Mouse (Mus musculus) hindbrain, embryonic 12.5 days (tissue): ENCODE data around the gene Dnaaf3. TPM values are rescaled to one million over a fixed set of nuclear protein-coding genes. Genes with fewer than 3 reads are reported as not detected.
A peak's percentile ranks its signal among the peaks of the same experiment; 100 is the strongest.

Experiments used
- ATAC-seq: fragments of 200-750 bp; cut with Nextera tagmentation; 2 replicates; pipeline ENCODE4 v1.8.0; 2017; ENCODE audit warnings: moderate TSS enrichment; ENCODE audit not compliant: low FRiP score
- H3K27ac ChIP-seq: fragments of 300-500 bp; sonication (generic); 2 replicates; pipeline ENCODE4 v1.5.1; 2016; ENCODE audit warnings: mild to moderate bottlenecking
- H3K27me3 ChIP-seq: fragments of 300-500 bp; sonication (generic); 2 replicates; pipeline ENCODE4 v1.6.1; 2016; ENCODE audit warnings: mild to moderate bottlenecking
- H3K36me3 ChIP-seq: fragments of 300-500 bp; sonication (generic); 2 replicates; pipeline ENCODE4 v1.6.1; 2016; ENCODE audit warnings: mild to moderate bottlenecking
- H3K4me1 ChIP-seq: fragments of 300-500 bp; sonication (generic); 2 replicates; pipeline ENCODE4 v1.6.1; 2016
- H3K4me2 ChIP-seq: fragments of 300-500 bp; sonication (generic); replicated peaks from 2 replicates; pipeline ENCODE4 v1.6.1; 2016; ENCODE audit warnings: mild to moderate bottlenecking
- H3K4me3 ChIP-seq: fragments of 300-500 bp; sonication (generic); 2 replicates; pipeline ENCODE4 v1.5.1; 2016; ENCODE audit warnings: mild to moderate bottlenecking
- H3K9ac ChIP-seq: fragments of 300-500 bp; sonication (generic); 2 replicates; pipeline ENCODE4 v1.6.1; 2016; ENCODE audit warnings: mild to moderate bottlenecking, moderate library complexity
- H3K9me3 ChIP-seq: fragments of 300-500 bp; sonication (generic); replicated peaks from 2 replicates; pipeline ENCODE4 v1.6.1; 2016; ENCODE audit warnings: mild to moderate bottlenecking
- WGBS: fragments of 180-500 bp; shearing (Covaris S2); methylation state at CpG from one replicate; pipeline ENCODE4 v1.1.7; 2016; 5-methylcytosine and 5-hydroxymethylcytosine counted together
- polyA plus RNA-seq: library from polyadenylated mRNA; unstranded; fragments of >200 nt; fragmentation: Nextera tagmentation; extraction: Ambion mirVana; gene quantifications from 2 replicates; pipeline ENCODE4 v1.2.1, GENCODE M21; 2016

The Dnaaf3 gene
- polyA plus RNA-seq, 1 experiment from 2014 or later: 3.6 TPM

- Histone ChIP-seq H3K9ac (no peak within 1 kb of the TSS), H3K4me3 (no peak within 1 kb of the TSS), H3K27ac (no peak within 1 kb of the TSS), H3K4me1 (peaks cover 27% of the 10 kb centered on the region), H3K36me3 (no peaks in the 10 kb centered on the region), H3K27me3 (peaks cover 18% of the 10 kb centered on the region), H3K9me3 (no peaks in the 10 kb centered on the region), H3K4me2 (no peak within 1 kb of the TSS; the same call in 1 of the 2 replicates)
- 0 out of 2 replicates have a peak, but pooled peaks have one; percentile 35 for ATAC-seq
- WGBS: 15% methylated on average over 4 of the region's 4 CpGs
Observed at GRCm38 (mm10) chr7:4516332-4517050, 15.8 kb downstream of the Dnaaf3 start, which contains the start of gene Tnnt1. Gene Tnnt1, minus strand, starts transcription at chr7:4516382.

- H3K4me1 ChIP-seq: peaks cover 20% of the 10 kb centered on the region
- peaks cover 12% of the 10 kb centered on the region for H3K27me3 ChIP-seq
- no peak overlapping the region for H3K27ac ChIP-seq
- H3K9ac ChIP-seq: no peak overlapping the region
- 59% methylated on average over 6 of the region's 6 CpGs for WGBS
- H3K9me3 ChIP-seq: no peaks in the 10 kb centered on the region
- H3K4me3 ChIP-seq: no peak overlapping the region
- ATAC-seq: peak; percentile 41
- no peak overlapping the region; the same call in 1 of the 2 replicates for H3K4me2 ChIP-seq
- H3K36me3 ChIP-seq: no peaks in the 10 kb centered on the region
Observed at GRCm38 (mm10) chr7:4515853-4516252, 16.4 kb downstream of the Dnaaf3 start.

- Histone ChIP-seq H3K9ac (peak overlapping the region; percentile 27), H3K4me2 (no peak overlapping the region), H3K36me3 (no peaks in the 10 kb centered on the region), H3K9me3 (no peaks in the 10 kb centered on the region), H3K4me1 (peaks cover 22% of the 10 kb centered on the region), H3K27me3 (peaks cover under 1% of the 10 kb centered on the region; the same call in 1 of the 2 replicates), H3K4me3 (no peak overlapping the region; the same call in 1 of the 2 replicates), H3K27ac (no peak overlapping the region)
- 62% methylated on average over 6 of the region's 6 CpGs for WGBS
- no peak for ATAC-seq
Observed at GRCm38 (mm10) chr7:4513829-4514712, 18.2 kb downstream of the Dnaaf3 start.

- no peak overlapping the region for H3K4me2 ChIP-seq
- WGBS: 32% methylated on average over 13 of the region's 13 CpGs
- peaks cover 22% of the 10 kb centered on the region for H3K4me1 ChIP-seq
- no peak overlapping the region for H3K4me3 ChIP-seq
- peaks cover 9% of the 10 kb centered on the region for H3K27me3 ChIP-seq
- H3K9ac ChIP-seq: no peak overlapping the region
- ATAC-seq: no peak
- no peaks in the 10 kb centered on the region for H3K36me3 ChIP-seq
- H3K27ac ChIP-seq: no peak overlapping the region
- no peaks in the 10 kb centered on the region for H3K9me3 ChIP-seq
Observed at GRCm38 (mm10) chr7:4513236-4513635, 19.0 kb downstream of the Dnaaf3 start.

GRCm38 (mm10) chr7:4511489-4512224, 20.6 kb downstream of the Dnaaf3 start:
- no peaks in the 10 kb centered on the region for H3K9me3 ChIP-seq
- peaks cover 20% of the 10 kb centered on the region for H3K4me1 ChIP-seq
- 75% methylated on average over 8 of the region's 8 CpGs for WGBS
- H3K27me3 ChIP-seq: peaks cover 9% of the 10 kb centered on the region
- no peaks in the 10 kb centered on the region for H3K36me3 ChIP-seq
- H3K4me3 ChIP-seq: no peak overlapping the region
- no peak overlapping the region for H3K9ac ChIP-seq
- no peak overlapping the region for H3K27ac ChIP-seq
- H3K4me2 ChIP-seq: no peak overlapping the region
- ATAC-seq: no peak

GRCm38 (mm10) chr7:4509863-4510608, 22.2 kb downstream of the Dnaaf3 start:
- peak; percentile 85 for ATAC-seq
- H3K9ac ChIP-seq: 0 out of 2 replicates have a peak overlapping the region, but pooled peaks have one; percentile 4
- H3K9me3 ChIP-seq: no peaks in the 10 kb centered on the region
- no peak overlapping the region; the same call in 1 of the 2 replicates for H3K4me2 ChIP-seq
- 11% methylated on average over 24 of the region's 24 CpGs for WGBS
- H3K27me3 ChIP-seq: peaks cover 9% of the 10 kb centered on the region
- H3K4me1 ChIP-seq: peaks cover 10% of the 10 kb centered on the region; the same call in 1 of the 2 replicates
- H3K4me3 ChIP-seq: no peak overlapping the region
- H3K27ac ChIP-seq: peak overlapping the region; percentile 40; the same call in 1 of the 2 replicates
- H3K36me3 ChIP-seq: no peaks in the 10 kb centered on the region

- 88% methylated on average over 8 of the region's 8 CpGs for WGBS
- H3K9ac ChIP-seq: no peak overlapping the region
- ATAC-seq: no peak
- H3K4me2 ChIP-seq: no peak overlapping the region
- H3K27ac ChIP-seq: no peak overlapping the region
- H3K4me3 ChIP-seq: no peak overlapping the region
- H3K27me3 ChIP-seq: peaks cover 9% of the 10 kb centered on the region
- no peaks in the 10 kb centered on the region for H3K36me3 ChIP-seq
- H3K4me1 ChIP-seq: peaks cover 4% of the 10 kb centered on the region; the same call in 1 of the 2 replicates
- H3K9me3 ChIP-seq: no peaks in the 10 kb centered on the region
Observed at GRCm38 (mm10) chr7:4508739-4509116, 23.5 kb downstream of the Dnaaf3 start.

- no peak overlapping the region for H3K9ac ChIP-seq
- H3K4me2 ChIP-seq: no peak overlapping the region
- no peaks in the 10 kb centered on the region for H3K36me3 ChIP-seq
- ATAC-seq: no peak
- no peak overlapping the region for H3K27ac ChIP-seq
- peaks cover 4% of the 10 kb centered on the region; the same call in 1 of the 2 replicates for H3K4me1 ChIP-seq
- no peak overlapping the region for H3K4me3 ChIP-seq
- peaks cover 9% of the 10 kb centered on the region for H3K27me3 ChIP-seq
- no peaks in the 10 kb centered on the region for H3K9me3 ChIP-seq
- WGBS: 74% methylated on average over 30 of the region's 32 CpGs
Observed at GRCm38 (mm10) chr7:4508062-4508738, 24.1 kb downstream of the Dnaaf3 start.

GRCm38 (mm10) chr7:4507220-4507619, 25.0 kb downstream of the Dnaaf3 start:
- H3K27me3 ChIP-seq: peaks cover 9% of the 10 kb centered on the region
- H3K4me2 ChIP-seq: no peak overlapping the region
- no peaks in the 10 kb centered on the region for H3K36me3 ChIP-seq
- no peak overlapping the region for H3K27ac ChIP-seq
- H3K4me3 ChIP-seq: no peak overlapping the region
- 83% methylated on average over 3 of the region's 4 CpGs for WGBS
- H3K9me3 ChIP-seq: no peaks in the 10 kb centered on the region
- H3K4me1 ChIP-seq: peaks cover 4% of the 10 kb centered on the region; the same call in 1 of the 2 replicates
- no peak for ATAC-seq
- H3K9ac ChIP-seq: no peak overlapping the region

GRCm38 (mm10) chr7:4504646-4505435, 27.4 kb downstream of the Dnaaf3 start:
- no peaks in the 10 kb centered on the region for H3K36me3 ChIP-seq
- 59% methylated on average over 11 of the region's 11 CpGs for WGBS

More at GRCm38 (mm10) chr7:4504646-4505435, 27.4 kb downstream of the Dnaaf3 start:
- no peak for ATAC-seq
- Histone ChIP-seq H3K4me3 (no peak overlapping the region), H3K4me1 (peaks cover 8% of the 10 kb centered on the region), H3K9ac (no peak overlapping the region), H3K9me3 (no peaks in the 10 kb centered on the region), H3K27me3 (peaks cover 9% of the 10 kb centered on the region), H3K27ac (no peak overlapping the region), H3K4me2 (no peak overlapping the region)
